Mouse (Mus musculus): ENCODE measurements at regions not wholly inside any gene's neighbourhood (a gene's known extent, or its start where the extent isn't known, plus 50 kb on each side); places are given as distances from the start of the nearest gene placed in this dataset.

DNA sequence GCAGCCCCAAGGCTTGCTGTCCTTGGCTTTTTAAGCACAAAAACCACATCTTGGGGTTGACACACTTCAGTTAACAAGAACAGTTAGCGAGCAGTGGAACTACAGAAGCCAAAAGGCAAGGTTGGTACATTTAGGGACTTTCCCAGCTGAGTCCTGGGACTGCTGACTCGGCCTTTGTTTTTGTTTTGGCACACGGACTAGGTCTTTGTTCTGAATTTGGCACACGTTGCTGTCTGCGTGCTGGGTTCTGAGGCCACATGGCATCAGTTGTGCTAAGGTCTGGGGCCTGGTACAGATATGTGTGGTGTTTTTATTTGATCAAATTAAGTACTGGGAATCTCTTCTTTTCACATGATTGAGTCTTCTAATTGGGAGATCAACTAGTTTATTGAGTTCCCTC, 124.1 kb upstream of the Gm6793 start:
- TF ChIP-seq CTCF (IDR thresholded peaks at IDR 0.05; ENCODE audit: extremely low read depth, insufficient read depth, insufficient read length, insufficient replicate concordance) = no peak
- TF ChIP-seq POLR2A (IDR thresholded peaks at IDR 0.05; ENCODE audit: low read depth, low read length) = no peak

All from spleen, adult 2 months (tissue).